Mouse (Mus musculus) limb, embryonic 15.5 days (tissue): Measurements from ENCODE around the gene Cldn15. TPM values are rescaled to one million over a fixed set of nuclear protein-coding genes. Genes with fewer than 3 reads are reported as not detected.

Experiments used
- ATAC-seq: fragments of 200-750 bp; cut with Nextera tagmentation; 2 replicates; pipeline ENCODE4 v1.8.0; 2017; ENCODE audit warnings: low read depth, moderate TSS enrichment; ENCODE audit not compliant: insufficient number of reproducible peaks, low FRiP score, low TSS enrichment
- H3K27ac ChIP-seq: fragments of 300-500 bp; sonication (generic); 2 replicates; pipeline ENCODE4 v1.5.1; 2015; ENCODE audit warnings: moderate library complexity, mild to moderate bottlenecking, inconsistent platforms
- H3K27me3 ChIP-seq: fragments of 300-500 bp; sonication (generic); 2 replicates; pipeline ENCODE4 v1.6.1; 2015; ENCODE audit warnings: inconsistent platforms
- H3K36me3 ChIP-seq: fragments of 300-500 bp; sonication (generic); 2 replicates; pipeline ENCODE4 v1.6.1; 2015; ENCODE audit warnings: inconsistent platforms
- H3K4me1 ChIP-seq: fragments of 300-500 bp; sonication (generic); 2 replicates; pipeline ENCODE4 v1.6.1; 2015; ENCODE audit warnings: inconsistent platforms
- H3K4me2 ChIP-seq: fragments of 300-500 bp; sonication (generic); 2 replicates; pipeline ENCODE4 v1.6.1; 2015; ENCODE audit warnings: mild to moderate bottlenecking, inconsistent platforms
- H3K4me3 ChIP-seq: fragments of 300-500 bp; sonication (generic); 2 replicates; pipeline ENCODE4 v1.5.1; 2015; ENCODE audit warnings: mild to moderate bottlenecking, inconsistent platforms
- H3K9ac ChIP-seq: fragments of 300-500 bp; sonication (generic); 2 replicates; pipeline ENCODE4 v1.6.1; 2015; ENCODE audit warnings: inconsistent platforms
- H3K9me3 ChIP-seq: fragments of 300-500 bp; sonication (generic); 2 replicates; pipeline ENCODE4 v1.6.1; 2016; ENCODE audit warnings: inconsistent platforms
- WGBS: fragments of 180-500 bp; shearing (Covaris S2); methylation state at CpG from one replicate; pipeline ENCODE4 v1.1.7; 2015; 5-methylcytosine and 5-hydroxymethylcytosine counted together
- polyA plus RNA-seq: library from polyadenylated mRNA; unstranded; fragments of >200 nt; fragmentation: Nextera tagmentation; extraction: Ambion mirVana; gene quantifications from 2 replicates; pipeline ENCODE4 v1.2.1, GENCODE M21; 2015

Gene Cldn15
- polyA plus RNA-seq, 1 experiment from 2014 or later: 0.15 TPM

GRCm38 (mm10) chr5:136952153-136952552, 14.3 kb upstream of the Cldn15 start:
- 75% methylated on average over 4 of the region's 4 CpGs for WGBS

GRCm38 (mm10) chr5:136953015-136953414, 13.4 kb upstream of the Cldn15 start, which contains the start of gene Fis1:
Fis1 (plus strand) TSS chr5:136953275.
- Histone ChIP-seq H3K4me3 (peak within 1 kb of the TSS; percentile 70), H3K27me3 (no peaks in the 10 kb centered on the region), H3K27ac (peak within 1 kb of the TSS; percentile 59), H3K4me2 (peak within 1 kb of the TSS; percentile 58), H3K36me3 (peaks cover 9% of the 10 kb centered on the region; the same call in 1 of the 2 replicates), H3K9me3 (no peaks in the 10 kb centered on the region), H3K4me1 (peaks cover 13% of the 10 kb centered on the region), H3K9ac (peak within 1 kb of the TSS; percentile 58)
- peak; percentile 95 for ATAC-seq
- under 1% methylated on average over 23 of the region's 23 CpGs for WGBS

More at GRCm38 (mm10) chr5:136952153-136952552, 14.3 kb upstream of the Cldn15 start:
- Histone ChIP-seq H3K4me3 (no peak overlapping the region), H3K27ac (no peak overlapping the region), H3K4me2 (no peak overlapping the region), H3K27me3 (no peaks in the 10 kb centered on the region), H3K4me1 (peaks cover 13% of the 10 kb centered on the region), H3K9me3 (no peaks in the 10 kb centered on the region), H3K9ac (no peak overlapping the region), H3K36me3 (peaks cover 9% of the 10 kb centered on the region; the same call in 1 of the 2 replicates)
- no peak for ATAC-seq

DNA sequence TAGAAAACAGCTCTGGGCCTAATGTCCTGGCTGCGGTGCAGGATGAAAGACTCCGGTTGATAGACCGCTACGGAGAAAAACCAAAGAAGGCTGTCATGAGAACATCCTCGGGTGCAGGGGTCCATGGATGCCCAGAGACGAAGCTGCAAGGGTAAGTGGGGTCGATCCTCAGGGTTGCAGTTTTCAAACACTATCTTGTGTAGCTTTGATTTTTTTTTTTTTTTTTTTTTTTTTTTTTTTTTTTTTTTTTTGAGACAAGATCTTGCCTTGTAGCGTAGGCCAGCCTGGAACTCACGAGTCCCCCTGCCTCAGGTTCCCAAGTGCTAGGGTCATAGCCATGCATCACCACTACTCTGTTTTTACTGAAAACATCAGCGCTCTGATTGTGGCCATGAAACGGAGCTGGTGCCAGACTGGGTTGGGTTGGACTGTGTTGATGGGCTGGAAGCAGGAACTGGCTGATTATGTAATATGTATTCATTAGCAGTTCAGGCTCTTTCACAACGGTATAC, 12.9 kb upstream of the Cldn15 start:
- Histone ChIP-seq H3K27me3 (no peaks in the 10 kb centered on the region), H3K9ac (peak overlapping the region; percentile 58), H3K4me2 (peak overlapping the region; percentile 58), H3K9me3 (no peaks in the 10 kb centered on the region), H3K27ac (peak overlapping the region; percentile 59), H3K4me3 (peak overlapping the region; percentile 70), H3K36me3 (peaks cover 9% of the 10 kb centered on the region; the same call in 1 of the 2 replicates), H3K4me1 (peaks cover 13% of the 10 kb centered on the region)
- peak; percentile 13; the same call in 1 of the 2 replicates for ATAC-seq
- 2% methylated on average over 12 of the region's 12 CpGs for WGBS

- H3K4me1 ChIP-seq: peaks cover 13% of the 10 kb centered on the region
- H3K4me2 ChIP-seq: no peak overlapping the region
- H3K9me3 ChIP-seq: no peaks in the 10 kb centered on the region
- peaks cover 14% of the 10 kb centered on the region; the same call in 1 of the 2 replicates for H3K36me3 ChIP-seq
- no peak overlapping the region for H3K4me3 ChIP-seq
- H3K9ac ChIP-seq: no peak overlapping the region
- ATAC-seq: no peak
- 82% methylated on average over 4 of the region's 4 CpGs for WGBS
- H3K27me3 ChIP-seq: no peaks in the 10 kb centered on the region
- H3K27ac ChIP-seq: no peak overlapping the region
These were observed 10.8 kb upstream of the Cldn15 start for GRCm38 (mm10) chr5:136955622-136956021.

GRCm38 (mm10) chr5:136957250-136957649, 9.2 kb upstream of the Cldn15 start:
- ATAC-seq: no peak
- WGBS: 91% methylated on average over 1 of the region's 1 CpGs

GRCm38 (mm10) chr5:136958991-136959605, 7.3 kb upstream of the Cldn15 start:
- Histone ChIP-seq H3K9me3 (no peaks in the 10 kb centered on the region), H3K27ac (no peak overlapping the region), H3K4me2 (no peak overlapping the region), H3K4me1 (peaks cover 15% of the 10 kb centered on the region), H3K9ac (no peak overlapping the region), H3K27me3 (no peaks in the 10 kb centered on the region), H3K36me3 (peaks cover 23% of the 10 kb centered on the region), H3K4me3 (no peak overlapping the region)
- no peak for ATAC-seq
- 64% methylated on average over 5 of the region's 5 CpGs for WGBS

More at GRCm38 (mm10) chr5:136957250-136957649, 9.2 kb upstream of the Cldn15 start:
- Histone ChIP-seq H3K4me3 (no peak overlapping the region), H3K36me3 (peaks cover 14% of the 10 kb centered on the region; the same call in 1 of the 2 replicates), H3K9me3 (no peaks in the 10 kb centered on the region), H3K4me1 (peaks cover 18% of the 10 kb centered on the region), H3K9ac (no peak overlapping the region), H3K27ac (no peak overlapping the region), H3K4me2 (no peak overlapping the region), H3K27me3 (no peaks in the 10 kb centered on the region)

DNA sequence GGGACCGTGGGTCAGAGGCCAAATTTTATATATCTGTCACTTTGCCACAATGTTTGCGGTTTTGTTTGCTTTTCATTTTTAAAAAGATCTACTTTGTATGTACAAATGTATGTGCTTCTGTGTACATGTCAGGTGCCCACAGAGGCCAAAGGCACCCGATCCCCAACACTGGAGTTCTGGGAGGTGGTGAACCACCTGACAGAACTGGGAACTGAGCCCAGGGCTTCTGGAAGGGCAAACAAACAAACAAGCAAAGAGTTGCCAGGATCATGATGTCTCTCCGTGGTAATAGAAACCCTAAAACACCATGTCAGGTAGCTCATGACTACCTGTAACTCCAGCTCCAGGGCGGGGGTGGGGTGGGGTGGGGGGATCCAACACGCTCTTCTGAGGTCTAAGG, 6.4 kb upstream of the Cldn15 start:
- Histone ChIP-seq H3K4me2 (no peak overlapping the region), H3K4me1 (peaks cover 13% of the 10 kb centered on the region), H3K27me3 (no peaks in the 10 kb centered on the region), H3K4me3 (no peak overlapping the region), H3K9ac (no peak overlapping the region), H3K36me3 (peaks cover 33% of the 10 kb centered on the region), H3K27ac (no peak overlapping the region), H3K9me3 (no peaks in the 10 kb centered on the region)
- no peak for ATAC-seq
- 95% methylated on average over 6 of the region's 6 CpGs for WGBS

DNA sequence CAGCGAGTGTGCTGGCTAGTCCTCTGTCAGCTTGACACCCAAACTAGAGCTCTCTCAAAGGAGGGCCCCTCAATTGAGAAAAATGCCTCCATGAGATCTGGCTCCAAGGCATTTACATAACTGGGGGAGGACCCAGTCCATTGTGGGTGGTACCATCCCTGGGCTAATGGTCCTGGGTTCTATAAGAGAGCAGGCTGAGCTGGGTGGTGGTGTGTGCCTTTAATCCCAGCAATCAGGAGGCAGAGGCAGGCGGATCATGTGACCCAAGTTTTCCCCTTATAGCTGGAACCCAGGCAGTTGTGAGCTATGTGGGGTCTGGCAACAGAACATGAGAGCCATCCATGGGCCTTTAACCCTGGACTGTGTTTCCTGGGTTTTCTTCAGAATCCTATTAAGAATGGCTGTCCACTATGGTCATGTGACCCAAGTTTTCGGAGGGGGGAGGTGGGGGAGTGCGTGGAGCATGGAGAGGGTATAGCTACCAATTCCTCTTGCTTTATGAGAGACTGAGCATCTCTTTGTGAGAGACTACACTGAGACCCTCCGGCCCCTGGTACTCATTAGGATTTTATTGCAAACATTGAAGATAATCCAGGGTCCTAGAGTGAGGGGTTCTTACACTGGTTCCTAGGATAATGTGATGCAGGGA, 5.0 kb upstream of the Cldn15 start:
- H3K27me3 ChIP-seq: no peaks in the 10 kb centered on the region
- H3K4me2 ChIP-seq: peak overlapping the region; percentile 67
- H3K27ac ChIP-seq: peak overlapping the region; percentile 87
- no peaks in the 10 kb centered on the region for H3K9me3 ChIP-seq
- 28% methylated on average over 5 of the region's 5 CpGs for WGBS
- H3K36me3 ChIP-seq: peaks cover 37% of the 10 kb centered on the region
- peak overlapping the region; percentile 69 for H3K9ac ChIP-seq
- peaks cover 22% of the 10 kb centered on the region for H3K4me1 ChIP-seq
- H3K4me3 ChIP-seq: peak overlapping the region; percentile 69
- 0 out of 2 replicates have a peak, but pooled peaks have one; percentile 11 for ATAC-seq

DNA sequence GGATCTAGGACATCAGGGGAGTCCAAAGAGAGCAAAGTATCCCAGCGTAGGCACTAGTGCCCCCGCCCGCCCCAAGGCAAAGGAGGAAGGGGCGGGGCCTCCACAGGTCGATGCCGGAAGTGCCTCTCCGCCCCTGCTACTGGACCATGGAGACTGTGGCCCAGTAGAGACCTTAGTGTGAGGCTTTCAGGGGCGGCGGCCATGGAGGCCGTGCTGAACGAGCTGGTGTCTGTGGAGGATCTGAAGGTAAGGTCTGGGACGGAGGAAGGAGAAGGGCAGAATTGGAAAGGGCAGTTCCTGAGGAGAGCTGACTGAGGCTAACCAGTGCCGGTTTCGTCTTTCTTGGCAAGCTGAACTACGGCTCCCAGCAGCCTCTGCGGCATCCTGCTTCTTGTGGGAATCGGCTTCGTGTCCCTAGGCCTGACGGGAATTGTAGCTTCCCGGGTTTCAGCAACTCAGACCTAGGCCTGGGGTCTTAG, 4.4 kb upstream of the Cldn15 start:
- Histone ChIP-seq H3K36me3 (peaks cover 40% of the 10 kb centered on the region), H3K4me3 (peak overlapping the region; percentile 69), H3K4me1 (peaks cover 24% of the 10 kb centered on the region), H3K4me2 (peak overlapping the region; percentile 67), H3K9ac (peak overlapping the region; percentile 69), H3K27ac (peak overlapping the region; percentile 87), H3K27me3 (no peaks in the 10 kb centered on the region), H3K9me3 (no peaks in the 10 kb centered on the region)
- 2% methylated on average over 20 of the region's 20 CpGs for WGBS
- ATAC-seq: peak; percentile 89

DNA sequence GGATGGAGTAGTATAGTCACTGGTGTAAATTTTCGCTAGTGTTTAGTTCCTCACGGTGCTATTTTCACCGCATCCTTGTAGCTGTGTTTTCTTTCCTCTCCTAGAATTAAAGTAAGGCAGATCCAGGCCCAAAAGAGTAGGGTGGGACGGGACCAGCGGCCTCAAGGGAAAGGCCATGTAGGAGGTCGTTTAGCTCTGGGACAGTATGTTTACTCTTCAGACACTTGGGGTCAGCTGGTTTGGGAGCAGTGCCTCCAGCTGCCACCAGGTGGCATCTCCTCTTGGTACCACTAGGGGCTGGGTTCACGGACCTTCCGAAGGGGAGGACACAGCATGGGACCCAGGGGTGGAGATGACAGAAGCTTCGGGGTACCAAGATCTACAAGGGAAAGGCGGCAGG, 3.9 kb upstream of the Cldn15 start:
- 0 out of 2 replicates have a peak, but pooled peaks have one; percentile 46 for ATAC-seq
- H3K27ac ChIP-seq: peak overlapping the region; percentile 87

GRCm38 (mm10) chr5:136962966-136963540, 3.4 kb upstream of the Cldn15 start:
- H3K4me3 ChIP-seq: peak overlapping the region; percentile 69
- ATAC-seq: no peak
- no peaks in the 10 kb centered on the region for H3K27me3 ChIP-seq
- peaks cover 24% of the 10 kb centered on the region for H3K4me1 ChIP-seq
- peak overlapping the region; percentile 69; the same call in 1 of the 2 replicates for H3K9ac ChIP-seq
- peak overlapping the region; percentile 67 for H3K4me2 ChIP-seq
- peaks cover 40% of the 10 kb centered on the region for H3K36me3 ChIP-seq
- H3K27ac ChIP-seq: peak overlapping the region; percentile 87
- no peaks in the 10 kb centered on the region for H3K9me3 ChIP-seq
- 79% methylated on average over 8 of the region's 8 CpGs for WGBS

More for the DNA sequence above, 3.9 kb upstream of the Cldn15 start:
- under 1% methylated on average over 10 of the region's 10 CpGs for WGBS
- peak overlapping the region; percentile 69 for H3K4me3 ChIP-seq
- peaks cover 40% of the 10 kb centered on the region for H3K36me3 ChIP-seq
- H3K4me1 ChIP-seq: peaks cover 24% of the 10 kb centered on the region
- peak overlapping the region; percentile 67 for H3K4me2 ChIP-seq
- no peaks in the 10 kb centered on the region for H3K9me3 ChIP-seq
- H3K9ac ChIP-seq: peak overlapping the region; percentile 69
- H3K27me3 ChIP-seq: no peaks in the 10 kb centered on the region
